Mouse (Mus musculus) forebrain, embryonic 10.5 days (tissue): ENCODE results near the gene Ccdc73. TPM values are rescaled to one million over a fixed set of nuclear protein-coding genes. Genes with fewer than 3 reads are reported as not detected.
"Not testable (repeated sequence)": the region's sequence is repeated elsewhere in the genome, so short reads cannot be mapped to it uniquely, and the experiment has no call there.

ENCODE experiments used
- DNase-seq: peaks from one replicate; pipeline ENCODE4 v3.0.0-alpha.2; 2017; ENCODE audit warnings: low spot score; ENCODE audit errors: extremely low spot score
- H3K27ac ChIP-seq: fragments of 300-500 bp; sonication (generic); 2 replicates; pipeline ENCODE4 v1.5.1; 2016; ENCODE audit warnings: mild to moderate bottlenecking
- H3K27me3 ChIP-seq: fragments of 300-500 bp; sonication (generic); 2 replicates; pipeline ENCODE4 v1.6.1; 2016; ENCODE audit warnings: mild to moderate bottlenecking; ENCODE audit not compliant: poor library complexity, severe bottlenecking
- H3K36me3 ChIP-seq: fragments of 300-500 bp; sonication (generic); replicated peaks from 2 replicates; pipeline ENCODE4 v1.6.1; 2016; ENCODE audit warnings: mild to moderate bottlenecking, moderate library complexity
- H3K4me1 ChIP-seq: fragments of 300-500 bp; sonication (generic); 2 replicates; pipeline ENCODE4 v1.6.1; 2016
- H3K4me3 ChIP-seq: fragments of 300-500 bp; sonication (generic); 2 replicates; pipeline ENCODE4 v1.5.1; 2016; ENCODE audit warnings: mild to moderate bottlenecking, moderate library complexity
- H3K9me3 ChIP-seq: fragments of 300-500 bp; sonication (generic); 2 replicates; pipeline ENCODE4 v1.6.1; 2016; ENCODE audit warnings: mild to moderate bottlenecking, moderate library complexity
- WGBS: fragments of 180-500 bp; shearing (Covaris S2); methylation state at CpG from one replicate; pipeline ENCODE4 v1.1.7; 2016; 5-methylcytosine and 5-hydroxymethylcytosine counted together
- polyA plus RNA-seq: library from polyadenylated mRNA; unstranded; fragments of >200 nt; fragmentation: Nextera tagmentation; extraction: Ambion mirVana; gene quantifications from 2 replicates; pipeline ENCODE4 v1.2.1, GENCODE M21; 2016

Ccdc73 gene
- polyA plus RNA-seq, 1 experiment from 2014 or later = 2.9 TPM

- H3K27me3 ChIP-seq = peaks cover 42% of the 10 kb centered on the region
- no peaks in the 10 kb centered on the region for H3K36me3 ChIP-seq
- no peak overlapping the region for H3K4me3 ChIP-seq
- H3K4me1 ChIP-seq = peaks cover 28% of the 10 kb centered on the region
- no peaks in the 10 kb centered on the region for H3K9me3 ChIP-seq
- 26% methylated on average over 5 of the region's 5 CpGs for WGBS
- H3K27ac ChIP-seq = no peak overlapping the region
- DNase-seq = no peak
These were observed 15.9 kb upstream of the Ccdc73 start for GRCm38 (mm10) chr2:104851686-104852085.

- H3K36me3 ChIP-seq = no peaks in the 10 kb centered on the region
- H3K9me3 ChIP-seq = no peaks in the 10 kb centered on the region
- WGBS = 93% methylated on average over 7 of the region's 7 CpGs
- H3K4me3 ChIP-seq = no peak overlapping the region
- no peak overlapping the region for H3K27ac ChIP-seq
- peaks cover 42% of the 10 kb centered on the region for H3K27me3 ChIP-seq
- peaks cover 23% of the 10 kb centered on the region for H3K4me1 ChIP-seq
- no peak for DNase-seq
These were observed 15.1 kb upstream of the Ccdc73 start for GRCm38 (mm10) chr2:104852546-104852945.

- Histone ChIP-seq H3K27me3 (peaks cover 19% of the 10 kb centered on the region), H3K4me1 (peaks cover 11% of the 10 kb centered on the region), H3K4me3 (no peak overlapping the region), H3K36me3 (no peaks in the 10 kb centered on the region), H3K27ac (no peak overlapping the region), H3K9me3 (no peaks in the 10 kb centered on the region)
- 81% methylated on average over 1 of the region's 1 CpGs for WGBS
- no peak for DNase-seq
These were observed 12.8 kb upstream of the Ccdc73 start for GRCm38 (mm10) chr2:104854836-104855235.

- DNase-seq = no peak
- WGBS = 30% methylated on average over 3 of the region's 3 CpGs
- Histone ChIP-seq H3K36me3 (no peaks in the 10 kb centered on the region), H3K4me3 (no peak overlapping the region), H3K27ac (no peak overlapping the region), H3K9me3 (no peaks in the 10 kb centered on the region), H3K27me3 (peaks cover 10% of the 10 kb centered on the region), H3K4me1 (peaks cover 9% of the 10 kb centered on the region)
These were observed 11.9 kb upstream of the Ccdc73 start for GRCm38 (mm10) chr2:104855732-104856131.

DNA sequence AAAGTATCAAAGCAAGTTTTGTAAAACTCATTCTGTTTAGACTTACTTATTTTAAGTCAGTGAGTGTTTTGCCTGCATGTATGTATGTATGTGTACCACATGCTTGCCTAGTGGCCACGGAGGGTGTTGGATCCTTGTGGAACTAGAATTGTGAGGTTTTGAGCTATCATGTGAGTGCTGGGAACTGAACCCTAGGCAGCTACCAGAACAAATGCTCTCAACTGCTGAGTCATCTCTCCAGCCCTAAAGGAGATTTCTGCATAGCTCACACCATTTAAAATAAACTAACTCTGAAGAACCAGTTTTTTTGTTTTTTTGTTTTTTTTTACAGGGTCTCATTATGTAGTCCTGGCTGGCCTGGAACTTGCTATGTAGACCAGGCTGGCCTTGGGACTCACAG lies 11.4 kb upstream of the Ccdc73 start:
- 55% methylated on average over 1 of the region's 1 CpGs for WGBS
- DNase-seq = no peak

GRCm38 (mm10) chr2:104858083-104858482 lies 9.5 kb upstream of the Ccdc73 start:
- not testable (repeated sequence) for H3K9me3 ChIP-seq, H3K4me3 ChIP-seq, H3K36me3 ChIP-seq, DNase-seq, H3K27me3 ChIP-seq, H3K27ac ChIP-seq, H3K4me1 ChIP-seq
- WGBS = 90% methylated on average over 3 of the region's 3 CpGs

More for the DNA sequence above, 11.4 kb upstream of the Ccdc73 start:
- Histone ChIP-seq H3K36me3 (no peaks in the 10 kb centered on the region), H3K4me1 (peaks cover 9% of the 10 kb centered on the region), H3K27ac (no peak overlapping the region), H3K9me3 (no peaks in the 10 kb centered on the region), H3K4me3 (no peak overlapping the region), H3K27me3 (peaks cover 5% of the 10 kb centered on the region; the same call in 1 of the 2 replicates)

GRCm38 (mm10) chr2:104859060-104859459 lies 8.5 kb upstream of the Ccdc73 start:
- no peak for DNase-seq
- no peaks in the 10 kb centered on the region for H3K27me3 ChIP-seq
- H3K4me1 ChIP-seq = no peaks in the 10 kb centered on the region
- no peak overlapping the region for H3K27ac ChIP-seq
- no peaks in the 10 kb centered on the region for H3K36me3 ChIP-seq
- 90% methylated on average over 5 of the region's 5 CpGs for WGBS
- no peaks in the 10 kb centered on the region for H3K9me3 ChIP-seq
- no peak overlapping the region for H3K4me3 ChIP-seq

DNA sequence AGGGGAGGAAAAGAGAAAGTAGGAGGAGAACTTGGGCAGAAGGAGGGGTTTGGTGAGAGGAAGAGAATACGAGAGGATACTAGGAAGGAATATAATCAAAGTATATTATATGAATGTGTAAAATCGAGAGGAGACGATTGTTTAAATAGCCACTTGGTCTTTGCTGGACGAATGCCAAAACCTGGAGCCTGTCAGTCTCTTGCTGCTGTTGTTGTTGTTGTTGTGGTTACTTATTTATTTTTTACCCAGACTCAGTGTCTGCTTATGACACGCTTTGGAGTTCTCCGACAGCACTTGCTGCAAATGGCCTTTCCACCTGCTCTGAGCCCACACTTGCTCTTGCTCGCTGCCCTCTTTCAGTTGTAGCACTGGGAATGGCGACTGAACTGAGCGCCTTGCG lies 7.2 kb upstream of the Ccdc73 start:
- no peak overlapping the region for H3K4me3 ChIP-seq
- 91% methylated on average over 10 of the region's 10 CpGs for WGBS
- H3K9me3 ChIP-seq = no peaks in the 10 kb centered on the region
- DNase-seq = no peak
- no peaks in the 10 kb centered on the region for H3K27me3 ChIP-seq
- H3K36me3 ChIP-seq = no peaks in the 10 kb centered on the region
- H3K27ac ChIP-seq = no peak overlapping the region
- no peaks in the 10 kb centered on the region for H3K4me1 ChIP-seq

DNA sequence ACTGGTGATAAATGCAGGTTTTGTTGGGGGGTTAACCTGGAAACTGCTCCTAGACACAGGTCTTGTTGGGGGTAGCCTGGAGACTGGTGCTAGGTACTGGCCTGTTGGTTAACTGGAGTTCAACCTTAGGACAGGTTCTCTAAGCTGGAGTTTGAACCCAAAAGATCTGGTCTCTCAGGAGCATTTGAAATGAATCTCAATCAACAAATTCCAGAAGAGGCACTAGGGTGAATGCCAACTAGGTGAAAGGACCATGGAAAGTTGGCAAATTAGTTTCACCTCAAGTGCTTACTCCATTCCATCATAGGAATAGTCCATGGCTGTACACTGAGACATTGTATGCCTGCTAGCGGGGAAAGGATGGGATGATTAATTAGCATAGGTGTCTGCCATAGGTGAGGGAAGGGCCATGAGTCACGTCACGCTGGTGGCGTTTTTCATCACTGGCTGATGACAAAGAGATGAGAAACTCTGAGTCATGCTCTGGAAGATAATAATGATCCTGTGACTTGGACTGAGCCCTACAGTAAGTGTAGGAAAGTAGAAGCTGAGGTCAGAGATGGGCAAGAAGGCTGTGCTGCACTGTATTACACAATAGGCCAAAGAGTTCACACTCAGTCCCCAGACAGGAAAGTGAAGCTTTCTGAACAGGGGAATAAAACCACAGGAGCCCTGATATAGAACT lies 3.3 kb upstream of the Ccdc73 start:
- Histone ChIP-seq H3K4me3 (no peak overlapping the region), H3K36me3 (no peaks in the 10 kb centered on the region), H3K27ac (no peak overlapping the region), H3K4me1 (no peaks in the 10 kb centered on the region), H3K9me3 (no peaks in the 10 kb centered on the region), H3K27me3 (no peaks in the 10 kb centered on the region)
- DNase-seq = no peak
- WGBS = 93% methylated on average over 4 of the region's 4 CpGs

- Histone ChIP-seq H3K4me1 (no peaks in the 10 kb centered on the region), H3K27ac (no peak overlapping the region), H3K9me3 (no peaks in the 10 kb centered on the region), H3K36me3 (no peaks in the 10 kb centered on the region), H3K27me3 (no peaks in the 10 kb centered on the region), H3K4me3 (no peak overlapping the region)
- WGBS = 89% methylated on average over 3 of the region's 3 CpGs
- DNase-seq = no peak
These were observed 1.5 kb downstream of the Ccdc73 start for GRCm38 (mm10) chr2:104869101-104869500.

GRCm38 (mm10) chr2:104878794-104879193 lies 11.2 kb downstream of the Ccdc73 start:
- Histone ChIP-seq H3K4me1 (no peaks in the 10 kb centered on the region), H3K9me3 (no peaks in the 10 kb centered on the region), H3K27ac (no peak overlapping the region), H3K36me3 (no peaks in the 10 kb centered on the region), H3K4me3 (no peak overlapping the region), H3K27me3 (no peaks in the 10 kb centered on the region)
- DNase-seq = no peak
- WGBS = 82% methylated on average over 8 of the region's 8 CpGs

DNA sequence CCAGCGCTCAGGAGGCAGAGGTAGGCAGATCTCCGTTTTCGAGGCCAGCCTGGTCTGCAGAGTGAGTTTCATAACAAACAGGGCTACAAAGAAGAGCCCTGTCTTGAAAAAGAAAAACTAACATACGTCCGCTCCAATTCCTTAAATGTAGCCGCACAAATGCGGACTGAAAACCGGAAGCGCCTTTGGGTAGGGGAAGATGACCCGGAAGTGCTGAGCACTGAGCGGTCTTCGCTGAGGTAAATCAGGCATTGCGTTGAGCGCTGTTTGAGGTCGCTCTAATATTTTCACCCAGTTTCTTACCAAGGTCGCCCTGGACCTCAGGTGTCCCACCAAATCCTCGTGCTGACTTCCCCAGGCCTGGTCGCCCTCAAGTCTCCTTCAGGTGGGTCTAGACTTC lies 18.5 kb downstream of the Ccdc73 start:
- Histone ChIP-seq H3K36me3 (no peaks in the 10 kb centered on the region), H3K4me3 (no peak overlapping the region), H3K4me1 (no peaks in the 10 kb centered on the region), H3K27me3 (no peaks in the 10 kb centered on the region), H3K27ac (no peak overlapping the region), H3K9me3 (no peaks in the 10 kb centered on the region)
- DNase-seq = no peak
- WGBS = 93% methylated on average over 18 of the region's 18 CpGs

GRCm38 (mm10) chr2:104887331-104887730 lies 19.7 kb downstream of the Ccdc73 start:
- H3K4me1 ChIP-seq, H3K36me3 ChIP-seq, H3K27me3 ChIP-seq, H3K9me3 ChIP-seq, H3K4me3 ChIP-seq, H3K27ac ChIP-seq, DNase-seq: not testable (repeated sequence)
- 79% methylated on average over 2 of the region's 2 CpGs for WGBS
